Mouse (Mus musculus) layer of hippocampus, postnatal 25 days (tissue): ENCODE measurements at regions not wholly inside any gene's neighbourhood (a gene's known extent, or its start where the extent isn't known, plus 50 kb on each side); places are given as distances from the start of the nearest gene placed in this dataset.

ENCODE experiments used
- DNase-seq, 2 experiments: peaks; one replicate each; pipeline ENCODE4 v3.0.0; 2022; ENCODE audit warnings: mixed read lengths in 2 of 2, low spot score in 1 of 2; ENCODE audit errors: extremely low spot score in 1 of 2

GRCm38 (mm10) chr12:12770970-12771369 lies 170.7 kb downstream of the Mycn start:
- DNase-seq, result no peak

GRCm38 (mm10) chr12:12766510-12767304 lies 175.0 kb downstream of the Mycn start:
- no peak for DNase-seq

GRCm38 (mm10) chr12:12765490-12766058 lies 176.1 kb downstream of the Mycn start:
- DNase-seq, result no peak

- DNase-seq, result no peak
Measured at GRCm38 (mm10) chr12:12765055-12765454, 176.7 kb downstream of the Mycn start.

- no peak for DNase-seq
Measured at GRCm38 (mm10) chr12:12764586-12764985, 177.1 kb downstream of the Mycn start.

- DNase-seq, result no peak
Measured at GRCm38 (mm10) chr12:12756301-12756948, 185.3 kb downstream of the Mycn start.

GRCm38 (mm10) chr12:12753849-12754248 lies 187.9 kb downstream of the Mycn start:
- DNase-seq, result no peak

- no peak for DNase-seq
Measured at GRCm38 (mm10) chr12:12751670-12752426, 189.9 kb downstream of the Mycn start.

- DNase-seq, result no peak
Measured at GRCm38 (mm10) chr12:12749690-12750089, 192.0 kb downstream of the Mycn start.

GRCm38 (mm10) chr12:12746852-12747454 lies 194.8 kb downstream of the Mycn start:
- no peak for DNase-seq

GRCm38 (mm10) chr12:12744492-12744891 lies 197.2 kb downstream of the Mycn start:
- no peak for DNase-seq

GRCm38 (mm10) chr12:12738631-12739331 lies 202.9 kb downstream of the Mycn start:
- no peak for DNase-seq

GRCm38 (mm10) chr12:12725797-12726196 lies 215.9 kb downstream of the Mycn start:
- no peak for DNase-seq

- no peak for DNase-seq
Measured at GRCm38 (mm10) chr12:12725075-12725474, 216.6 kb downstream of the Mycn start.

GRCm38 (mm10) chr12:12723724-12724487 lies 217.8 kb downstream of the Mycn start:
- no peak for DNase-seq

GRCm38 (mm10) chr12:12722982-12723661 lies 218.6 kb downstream of the Mycn start:
- no peak for DNase-seq

- no peak for DNase-seq
Measured at GRCm38 (mm10) chr12:12716691-12717090, 225.0 kb downstream of the Mycn start.

- DNase-seq, result peak in 1 of 2 experiments; percentile 29
Measured at GRCm38 (mm10) chr12:12715956-12716669, 225.6 kb downstream of the Mycn start.
